Mouse (Mus musculus) adrenal gland, postnatal 36 days (tissue): ENCODE measurements at regions not wholly inside any gene's neighbourhood (a gene's known extent, or its start where the extent isn't known, plus 50 kb on each side); places are given as distances from the start of the nearest gene placed in this dataset.
A peak's percentile ranks its signal among the peaks of the same experiment; 100 is the strongest.

Source experiments
- DNase-seq, 2 experiments: peaks; one replicate each; pipeline ENCODE4 v3.0.0; 2021; ENCODE audit warnings: mixed read lengths in 1 of 2

GRCm38 (mm10) chr13:43972906-43973305 lies 188.3 kb downstream of the Cd83 start:
- DNase-seq, result no peak

DNA sequence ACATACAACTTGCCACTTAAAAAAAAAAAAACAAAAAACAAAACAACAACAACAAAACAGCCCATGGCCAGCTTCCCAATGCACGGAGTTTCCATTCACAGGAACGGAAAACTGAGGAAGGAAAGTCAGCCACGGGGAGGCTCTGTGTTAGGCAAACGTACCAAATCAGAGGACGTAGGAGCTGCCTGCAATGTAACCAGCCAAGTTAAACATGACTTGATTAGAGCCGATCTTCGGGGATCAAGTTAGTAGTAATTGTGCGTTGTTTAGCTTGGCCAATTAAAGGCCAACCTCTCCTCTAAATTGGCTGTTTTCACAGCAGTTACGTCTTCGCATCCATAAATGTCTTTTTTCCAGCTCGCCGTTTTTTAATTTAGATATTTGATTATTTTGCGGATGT lies 190.7 kb downstream of the Cd83 start:
- DNase-seq, result no peak

DNA sequence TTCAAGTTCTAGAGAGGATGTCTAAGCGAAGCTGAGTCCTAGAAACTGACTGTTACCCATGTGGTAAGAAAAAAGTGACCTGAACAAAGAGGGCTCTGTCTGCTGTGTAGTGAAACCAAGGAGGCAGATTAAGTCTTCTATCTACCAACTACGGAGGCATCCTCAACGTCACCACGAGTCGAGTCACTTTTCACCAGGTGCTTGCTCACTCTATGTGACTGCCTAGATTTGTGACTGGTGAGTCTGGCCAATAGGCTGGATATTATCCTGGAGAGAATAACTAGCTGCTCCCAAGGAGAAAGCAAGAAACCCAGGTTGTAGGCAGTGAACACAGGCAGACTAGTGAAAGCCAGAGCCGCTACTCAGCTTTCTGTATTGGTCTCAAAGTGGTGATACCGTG lies 191.2 kb downstream of the Cd83 start:
- no peak for DNase-seq

DNA sequence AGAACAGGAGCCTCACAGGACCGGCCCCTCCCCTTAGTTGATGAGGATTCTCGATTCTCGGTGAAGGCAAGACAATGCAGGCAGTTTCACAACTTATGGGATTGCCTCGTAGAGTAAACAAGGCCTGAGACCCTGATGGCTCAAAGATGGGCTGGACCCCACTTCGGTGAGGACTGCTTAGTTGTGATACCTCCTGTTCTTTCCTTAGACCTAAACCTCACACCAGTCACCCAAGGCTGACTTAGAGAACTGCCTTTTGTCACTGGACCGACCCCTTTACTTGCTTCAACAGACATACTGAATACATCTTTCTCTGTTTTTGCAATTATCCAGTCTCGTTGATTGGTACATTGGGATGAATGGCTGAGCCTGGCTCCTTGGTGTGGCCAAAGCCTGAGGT lies 192.1 kb downstream of the Cd83 start:
- peak in 1 of 2 experiments; percentile 15 for DNase-seq

DNA sequence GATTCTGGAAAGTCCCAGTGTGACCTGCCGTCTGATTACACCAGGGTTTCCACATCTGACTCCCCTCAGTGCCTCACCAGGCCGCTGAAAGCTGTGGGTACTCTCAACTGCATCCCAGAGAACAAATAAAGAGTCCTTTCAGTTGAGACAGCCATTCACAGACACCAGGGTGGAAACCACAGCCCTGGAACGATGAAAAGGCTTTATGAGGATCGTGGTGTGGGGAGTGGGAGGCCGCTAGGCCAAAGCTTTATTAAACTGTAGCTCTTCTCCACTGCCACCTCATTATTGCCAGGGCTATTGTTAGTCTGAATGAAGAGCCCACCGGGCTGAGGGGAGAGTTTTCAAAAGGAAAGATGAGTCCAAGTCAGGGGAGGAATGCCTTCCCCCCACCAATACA lies 202.8 kb downstream of the Cd83 start:
- no peak for DNase-seq

- no peak for DNase-seq
These were observed 203.8 kb downstream of the Cd83 start for GRCm38 (mm10) chr13:43988421-43988820.

DNA sequence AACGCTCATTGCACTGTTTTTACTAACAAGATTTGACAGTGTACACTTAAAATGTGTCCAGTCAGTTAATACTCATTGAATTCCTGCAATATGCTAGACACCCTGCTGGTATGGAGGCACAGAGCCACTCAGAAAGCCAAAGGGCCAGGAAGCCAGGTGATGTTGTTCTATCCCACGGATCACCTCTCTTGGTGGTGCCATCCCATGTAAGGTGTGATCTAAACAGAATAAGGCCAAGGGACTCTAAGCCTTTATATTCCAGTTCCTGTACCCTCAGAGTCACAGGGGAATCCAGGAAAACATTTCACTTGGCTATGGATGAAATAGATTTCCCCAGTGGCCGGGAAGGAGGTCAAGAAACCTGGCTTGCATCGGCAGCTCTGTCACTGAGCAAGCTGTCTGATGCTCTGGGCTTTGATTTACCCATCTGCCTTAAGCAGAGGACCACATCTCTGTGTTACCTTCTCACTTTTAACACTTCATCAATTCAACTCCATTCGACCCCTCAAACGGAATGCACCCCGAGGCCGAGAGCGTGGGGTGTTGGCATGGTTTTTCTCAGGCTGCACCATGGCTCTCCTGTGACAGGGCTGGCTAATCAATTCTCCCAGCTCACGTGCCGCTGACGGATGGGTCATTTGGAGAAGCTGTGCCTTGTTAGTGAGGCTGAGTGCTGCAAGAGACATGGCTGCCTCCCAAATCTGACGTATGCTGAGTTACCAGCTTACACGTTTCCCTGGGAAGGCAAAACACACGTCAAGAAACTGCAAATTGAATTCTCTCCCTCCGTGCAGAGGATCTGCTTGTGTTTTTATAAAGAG lies 205.9 kb downstream of the Cd83 start:
- DNase-seq, result peak; percentile 45 to 47

GRCm38 (mm10) chr13:43991774-43992173 lies 207.2 kb downstream of the Cd83 start:
- DNase-seq, result peak; percentile 81 to 82

DNA sequence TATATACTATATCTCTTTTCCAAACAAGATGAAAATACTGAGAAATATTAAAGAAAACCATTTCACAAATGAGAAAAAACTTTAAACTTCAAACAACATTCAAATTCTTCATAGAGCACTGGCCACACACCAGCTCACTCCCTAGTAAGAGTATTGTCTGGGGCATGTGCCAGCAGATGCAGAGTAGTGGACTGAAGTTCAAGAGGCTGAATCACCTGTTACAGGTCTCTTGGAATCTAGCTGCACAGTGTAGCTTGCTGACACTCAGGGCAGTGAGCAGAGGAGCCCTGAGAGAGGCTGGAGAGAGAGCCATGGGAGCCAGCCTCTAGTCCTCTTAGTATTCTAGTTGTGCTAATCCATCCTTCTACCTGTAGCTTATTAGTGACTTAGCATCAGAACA lies 208.4 kb downstream of the Cd83 start:
- DNase-seq, result no peak

- no peak for DNase-seq
These were observed 209.8 kb downstream of the Cd83 start for GRCm38 (mm10) chr13:43994361-43994760.

DNA sequence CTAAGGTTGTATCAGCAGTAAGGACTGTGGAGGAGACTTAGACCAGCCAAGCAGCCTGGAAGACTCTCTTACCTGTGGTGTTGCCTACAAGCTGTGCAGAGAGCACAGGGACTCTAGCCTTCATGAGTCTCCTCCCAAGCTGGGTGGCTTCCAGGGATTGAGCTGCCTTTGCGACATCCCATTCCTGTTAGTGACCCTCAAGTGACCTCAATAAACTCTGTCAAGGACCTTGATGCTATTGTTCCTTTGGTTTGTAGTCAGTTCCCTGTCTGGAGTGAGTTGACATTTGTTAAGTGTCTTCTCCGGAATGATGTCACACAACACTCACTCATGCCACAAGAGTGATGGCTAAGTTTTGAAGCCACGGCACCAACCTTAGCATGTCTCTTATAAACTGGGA lies 211.0 kb downstream of the Cd83 start:
- peak; percentile 57 to 78 for DNase-seq

DNA sequence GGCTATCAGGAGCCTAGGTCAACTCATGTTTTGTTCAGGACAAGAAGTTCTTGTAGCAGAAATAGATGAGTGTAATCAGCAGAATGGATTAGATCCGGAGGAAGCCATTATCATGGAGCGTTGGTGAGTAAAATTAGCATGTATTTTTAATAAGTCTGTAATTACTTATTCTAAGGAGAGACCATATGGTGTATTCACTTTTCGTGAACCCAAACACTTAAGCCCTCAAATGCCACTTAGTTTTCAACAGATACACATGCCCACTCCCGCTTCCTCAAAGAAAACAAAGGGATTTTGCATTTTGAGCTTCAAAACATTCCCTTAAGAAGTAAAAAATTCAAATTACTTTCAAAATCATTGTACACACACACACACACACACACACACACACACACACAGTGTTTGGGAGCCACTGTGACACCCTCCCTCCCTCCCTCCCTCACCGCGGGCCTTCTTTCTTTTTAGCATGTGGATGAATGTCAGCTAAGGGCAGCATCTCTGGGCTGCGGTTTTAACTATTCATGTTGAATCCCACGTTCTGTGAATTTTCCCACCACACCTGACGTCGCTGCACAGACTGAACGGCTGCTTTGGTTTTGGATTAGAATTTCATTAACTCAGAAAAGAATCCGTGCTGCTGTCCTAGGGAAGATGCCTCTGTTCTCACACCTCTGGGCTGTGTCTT lies 217.4 kb downstream of the Cd83 start:
- no peak for DNase-seq

- no peak for DNase-seq
These were observed 228.3 kb downstream of the Cd83 start for GRCm38 (mm10) chr13:44012868-44013267.

DNA sequence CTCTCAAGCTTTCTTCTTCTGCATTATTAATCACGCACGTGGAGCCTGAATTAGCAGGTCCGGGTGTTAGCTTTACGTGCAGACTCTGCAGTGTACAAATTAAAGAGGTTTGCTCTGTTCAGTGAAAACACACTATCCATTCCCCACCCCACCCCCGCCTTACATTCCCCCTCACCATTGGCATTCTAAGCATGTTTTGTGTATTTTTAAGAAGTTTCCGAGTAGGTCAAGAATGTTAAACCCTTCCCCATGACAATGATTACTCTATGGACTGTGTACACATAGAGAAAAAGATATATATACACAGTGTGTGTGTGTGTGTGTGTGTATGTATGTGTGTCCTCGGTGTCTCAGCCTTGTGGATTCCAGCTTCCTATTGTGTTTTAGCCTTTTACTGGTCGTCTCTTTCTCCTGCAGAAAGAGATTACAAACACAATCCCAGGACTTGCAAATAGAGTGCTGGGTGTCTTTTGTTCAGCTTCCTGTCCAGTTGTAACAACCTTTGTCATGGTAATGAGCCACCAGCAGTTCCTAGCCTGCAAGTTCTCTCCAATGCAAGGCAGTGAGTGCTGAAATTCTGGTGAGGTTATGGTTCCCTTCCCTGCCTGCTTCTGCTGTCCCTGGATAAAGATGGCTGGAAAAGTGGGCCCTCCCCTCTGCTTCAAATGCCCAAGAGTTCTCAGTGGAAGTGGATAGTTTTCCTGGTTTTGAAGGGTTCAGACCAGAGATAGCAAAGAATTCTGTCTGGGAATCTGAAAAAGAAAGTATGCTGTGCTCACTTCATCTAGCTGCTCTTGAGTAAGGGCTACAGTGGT lies 234.1 kb downstream of the Cd83 start:
- DNase-seq, result no peak

DNA sequence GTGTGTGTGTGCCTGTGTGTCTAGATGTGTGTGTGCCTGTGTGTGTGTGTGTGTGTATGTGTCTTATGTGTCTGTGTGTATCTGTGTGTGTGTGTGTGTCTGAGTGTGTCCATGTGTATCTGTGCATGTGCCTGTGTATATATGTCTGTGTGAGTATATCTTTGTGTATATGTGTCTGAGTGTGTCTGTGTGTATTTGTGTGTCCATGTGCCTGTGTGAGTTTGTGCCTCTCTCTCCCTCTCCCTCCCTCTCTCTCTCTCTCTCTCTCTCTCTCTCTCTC lies 234.7 kb downstream of the Cd83 start:
- DNase-seq, result no peak

GRCm38 (mm10) chr13:44020851-44021250 lies 236.3 kb downstream of the Cd83 start:
- no peak for DNase-seq

- DNase-seq, result no peak
These were observed 237.5 kb downstream of the Cd83 start for GRCm38 (mm10) chr13:44022106-44022505.

GRCm38 (mm10) chr13:44024612-44025011 lies 240.0 kb downstream of the Cd83 start:
- DNase-seq, result peak in 1 of 2 experiments; percentile 25

- peak in 1 of 2 experiments; percentile 9 for DNase-seq
These were observed 242.0 kb downstream of the Cd83 start for GRCm38 (mm10) chr13:44026321-44027255.

GRCm38 (mm10) chr13:44028081-44028480 lies 243.5 kb downstream of the Cd83 start:
- no peak for DNase-seq

DNA sequence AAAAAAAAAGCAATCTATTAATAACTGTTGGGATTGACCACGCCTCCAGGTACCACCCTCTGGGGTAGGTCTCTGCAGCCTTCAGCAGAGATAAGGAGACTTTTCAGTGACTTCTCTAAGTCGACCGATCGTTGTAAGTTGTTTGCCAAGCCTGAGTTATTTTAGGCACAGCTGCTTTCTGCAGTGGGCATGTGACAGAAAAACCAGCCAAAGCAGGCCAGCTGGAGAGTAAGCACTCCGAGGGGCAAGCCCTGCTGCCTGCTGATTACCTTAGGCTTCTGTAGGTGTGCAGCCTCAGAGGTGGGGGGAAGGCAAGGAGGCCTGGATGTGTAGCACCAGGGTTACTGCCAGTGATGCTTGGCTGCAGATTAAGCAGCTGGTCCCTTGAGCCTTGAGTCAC lies 246.0 kb downstream of the Cd83 start:
- DNase-seq, result no peak

GRCm38 (mm10) chr13:44037774-44038294 lies 253.3 kb downstream of the Cd83 start:
- DNase-seq, result no peak
